Mouse (Mus musculus) cortical plate, adult 2 months (tissue): ENCODE measurements around the gene Arl2bp.

Experiments
- CTCF ChIP-seq: fragments of 200-500 bp; IDR thresholded peaks from 2 replicates; pipeline ENCODE4 v1.5.1; 2011; ENCODE audit warnings: mild to moderate bottlenecking, control low read depth, low read length; ENCODE audit not compliant: insufficient read depth; ENCODE audit errors: extremely low read depth
- POLR2A ChIP-seq: fragments of 200-500 bp; IDR thresholded peaks from 2 replicates; pipeline ENCODE4 v1.6.1; 2011; ENCODE audit warnings: mild to moderate bottlenecking, low read length, control low read depth; ENCODE audit not compliant: insufficient read depth; ENCODE audit errors: extremely low read depth

- TF ChIP-seq CTCF (no peak), POLR2A (no peak)
These were observed 39.3 kb downstream of the Arl2bp start for GRCm38 (mm10) chr8:94705581-94706245.
